Mouse (Mus musculus): ENCODE data around the gene Foxp3.

- TF ChIP-seq CTCF (IDR thresholded peaks at IDR 0.05; ENCODE audit: control insufficient read depth, insufficient read depth, low read length) (no peak), POLR2A (IDR thresholded peaks at IDR 0.05; ENCODE audit: borderline replicate concordance, control insufficient read depth, low read depth, low read length) (no peak)
Observed at GRCm38 (mm10) chrX:7570481-7571175, 2.8 kb upstream of the Foxp3 start.
